Mouse (Mus musculus): Measurements from ENCODE around the gene Olfr106-ps. TPM values are rescaled to one million over a fixed set of nuclear protein-coding genes. Genes with fewer than 3 reads are reported as not detected.

Olfr106-ps gene
- total RNA-seq (2014; rRNA removed; ENCODE audit: low replicate concordance): not detected in 2 replicates
- not detected in 2 replicates for polyA plus RNA-seq (2015; fragmentation: Nextera tagmentation; extraction: Ambion mirVana)

DNA sequence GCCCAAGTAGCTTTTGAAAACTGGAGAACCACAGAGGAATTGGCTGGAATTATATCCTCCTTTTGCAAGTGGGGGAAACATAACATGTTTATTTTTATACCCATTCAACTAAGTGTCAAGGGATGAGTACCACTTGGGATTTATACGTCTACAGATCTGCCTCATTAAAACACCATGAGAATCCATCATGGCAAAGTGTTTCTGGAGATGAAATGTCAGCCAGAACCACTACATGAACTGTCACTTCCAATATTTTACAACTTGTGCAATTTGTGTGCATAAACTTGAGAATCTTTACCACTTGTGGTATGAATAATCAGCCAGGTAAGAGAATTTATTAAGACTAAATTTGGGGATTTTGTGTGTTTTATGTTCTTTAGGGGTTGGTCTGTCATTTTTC is at the start of gene Olfr106-ps:
TSS of gene Olfr106-ps (plus strand) at position 301 of the 400 bp plus-strand sequence.
- TF ChIP-seq EP300 (IDR thresholded peaks at IDR 0.05; ENCODE audit: low read depth) (no peak), CTCF (IDR thresholded peaks at IDR 0.05; ENCODE audit: low read depth) (no peak)
- DNase-seq (ENCODE audit: low spot score): no peak
- H3K9me3 ChIP-seq (replicated peaks; ENCODE audit: control insufficient read depth, low read length): no peaks in the 10 kb centered on the region; the same call in 1 of the 2 replicates

DNA sequence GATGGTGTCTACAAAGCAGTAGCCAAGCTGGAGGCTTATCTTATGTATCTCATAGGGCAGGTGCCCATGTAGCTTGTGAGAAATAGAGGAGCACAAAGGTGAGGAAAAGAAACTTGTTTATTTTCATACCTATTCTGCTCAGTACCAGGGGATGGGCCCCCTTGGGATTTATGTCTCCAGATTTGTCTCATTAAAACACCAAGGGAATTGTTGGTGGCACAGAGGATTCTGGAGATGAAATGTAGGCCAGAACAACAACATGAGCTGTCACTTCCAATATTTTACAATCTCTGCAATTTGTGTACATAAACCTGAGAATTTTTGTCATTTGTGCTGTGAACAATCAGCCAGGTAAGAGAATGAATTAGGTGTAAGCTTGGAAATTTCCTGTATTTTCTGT is 30.9 kb upstream of the Olfr106-ps start, which contains the start of gene Olfr104-ps:
TSS of gene Olfr104-ps (plus strand) at position 301 of the 400 bp plus-strand sequence.
- H3K4me2 ChIP-seq (ENCODE audit: low read depth, low read length): no peak within 1 kb of the TSS
- H3K9ac ChIP-seq (replicated peaks; ENCODE audit: low read depth, low read length): no peak within 1 kb of the TSS
- no peaks in the 10 kb centered on the region for H3K4me1 ChIP-seq (ENCODE audit: control insufficient read depth, insufficient read depth)
- DNase-seq (ENCODE audit: low spot score): no peak
- H3K27ac ChIP-seq (ENCODE audit: low read depth): no peak within 1 kb of the TSS
- no peak within 1 kb of the TSS for H3K4me3 ChIP-seq (ENCODE audit: low read depth, low read length)
- ATAC-seq (ENCODE audit: insufficient read depth, low read depth): no peak
- no peaks in the 10 kb centered on the region for H3K9me3 ChIP-seq (replicated peaks; ENCODE audit: control insufficient read depth, low read length)
- TF ChIP-seq EP300 (IDR thresholded peaks at IDR 0.05; ENCODE audit: low read depth): no peak
- TF ChIP-seq CTCF (IDR thresholded peaks at IDR 0.05; ENCODE audit: low read depth): no peak
- H3K27me3 ChIP-seq (ENCODE audit: control insufficient read depth, insufficient read depth, low read length): no peaks in the 10 kb centered on the region
- no peaks in the 10 kb centered on the region for H3K36me3 ChIP-seq (replicated peaks; ENCODE audit: control insufficient read depth, insufficient read depth, low read length)

More for the DNA sequence above, at the start of gene Olfr106-ps:
- Histone ChIP-seq H3K27me3 (ENCODE audit: control insufficient read depth, insufficient read depth, low read length) (no peaks in the 10 kb centered on the region), H3K9ac (replicated peaks; ENCODE audit: low read depth, low read length) (no peak within 1 kb of the TSS), H3K4me2 (ENCODE audit: low read depth, low read length) (no peak within 1 kb of the TSS), H3K4me1 (ENCODE audit: control insufficient read depth, insufficient read depth) (no peaks in the 10 kb centered on the region), H3K36me3 (replicated peaks; ENCODE audit: control insufficient read depth, insufficient read depth, low read length) (no peaks in the 10 kb centered on the region), H3K4me3 (ENCODE audit: low read depth, low read length) (no peak within 1 kb of the TSS), H3K27ac (ENCODE audit: low read depth) (no peak within 1 kb of the TSS)
- WGBS: 51% methylated on average over 1 of the region's 1 CpGs
- no peak for ATAC-seq (ENCODE audit: insufficient read depth, low read depth)

DNA sequence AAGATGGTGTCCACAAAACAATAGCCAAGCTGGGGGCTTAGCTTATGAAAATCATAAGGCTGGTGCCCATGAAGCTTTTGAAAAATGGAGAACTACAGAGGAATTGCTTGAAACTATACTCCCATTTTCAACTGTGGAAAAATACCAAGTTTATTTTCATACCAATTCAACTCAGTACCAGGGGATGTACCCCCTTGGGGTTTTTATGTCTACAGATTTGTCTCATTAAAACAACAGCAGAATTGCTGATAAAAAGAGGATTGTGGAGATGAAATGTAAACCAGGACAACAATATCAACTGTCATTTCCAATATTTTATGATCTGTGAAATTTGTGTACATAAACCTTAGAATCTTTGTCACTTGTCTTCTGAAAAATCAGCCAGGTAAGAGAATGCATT is 11.5 kb upstream of the Olfr106-ps start, which contains the start of gene Olfr105-ps:
TSS of gene Olfr105-ps (plus strand) at position 301 of the 400 bp plus-strand sequence.
- Histone ChIP-seq H3K4me3 (ENCODE audit: low read depth, low read length) (no peak within 1 kb of the TSS), H3K9ac (replicated peaks; ENCODE audit: low read depth, low read length) (no peak within 1 kb of the TSS), H3K9me3 (replicated peaks; ENCODE audit: control insufficient read depth, low read length) (no peaks in the 10 kb centered on the region), H3K4me1 (ENCODE audit: control insufficient read depth, insufficient read depth) (no peaks in the 10 kb centered on the region), H3K27ac (ENCODE audit: low read depth) (no peak within 1 kb of the TSS), H3K27me3 (ENCODE audit: control insufficient read depth, insufficient read depth, low read length) (no peaks in the 10 kb centered on the region), H3K36me3 (replicated peaks; ENCODE audit: control insufficient read depth, insufficient read depth, low read length) (no peaks in the 10 kb centered on the region), H3K4me2 (ENCODE audit: low read depth, low read length) (no peak within 1 kb of the TSS)
- ATAC-seq (ENCODE audit: insufficient read depth, low read depth) (no peak), DNase-seq (ENCODE audit: low spot score) (no peak)
- TF ChIP-seq EP300 (IDR thresholded peaks at IDR 0.05; ENCODE audit: low read depth) (no peak), CTCF (IDR thresholded peaks at IDR 0.05; ENCODE audit: low read depth) (no peak)

DNA sequence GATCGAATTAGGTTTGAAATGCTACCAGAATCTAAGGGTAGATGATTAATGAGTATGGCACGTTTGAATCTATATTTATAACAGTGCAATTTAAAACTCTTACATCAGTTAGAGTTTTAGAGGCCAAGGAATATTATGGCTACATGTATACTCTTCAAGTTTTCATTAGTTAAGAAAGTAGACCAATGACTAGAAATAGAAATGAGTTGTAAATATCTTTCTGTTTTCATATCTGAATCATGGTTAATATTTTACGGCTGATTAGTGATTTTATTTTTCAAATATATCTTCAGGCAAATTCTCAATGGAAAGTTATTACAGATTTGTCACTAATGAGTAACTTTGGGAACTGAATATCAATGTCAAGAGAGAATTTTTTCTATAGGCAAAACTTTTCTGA is 8.7 kb downstream of the Olfr106-ps start, which contains the start of gene Olfr107:
TSS of gene Olfr107 (plus strand) at position 301 of the 400 bp plus-strand sequence.
- no peaks in the 10 kb centered on the region for H3K9me3 ChIP-seq (replicated peaks; ENCODE audit: control insufficient read depth, low read length)
- H3K4me2 ChIP-seq (ENCODE audit: low read depth, low read length): no peak within 1 kb of the TSS
- DNase-seq (ENCODE audit: low spot score) (no peak), ATAC-seq (ENCODE audit: insufficient read depth, low read depth) (no peak)
- no peaks in the 10 kb centered on the region for H3K27me3 ChIP-seq (ENCODE audit: control insufficient read depth, insufficient read depth, low read length)
- no peak for TF ChIP-seq CTCF (IDR thresholded peaks at IDR 0.05; ENCODE audit: low read depth)
- no peak for TF ChIP-seq EP300 (IDR thresholded peaks at IDR 0.05; ENCODE audit: low read depth)
- WGBS: 63% methylated on average over 3 of the region's 3 CpGs
- no peak within 1 kb of the TSS for H3K27ac ChIP-seq (ENCODE audit: low read depth)
- H3K4me3 ChIP-seq (ENCODE audit: low read depth, low read length): no peak within 1 kb of the TSS
- no peaks in the 10 kb centered on the region for H3K4me1 ChIP-seq (ENCODE audit: control insufficient read depth, insufficient read depth)
- no peak within 1 kb of the TSS for H3K9ac ChIP-seq (replicated peaks; ENCODE audit: low read depth, low read length)
- H3K36me3 ChIP-seq (replicated peaks; ENCODE audit: control insufficient read depth, insufficient read depth, low read length): no peaks in the 10 kb centered on the region

DNA sequence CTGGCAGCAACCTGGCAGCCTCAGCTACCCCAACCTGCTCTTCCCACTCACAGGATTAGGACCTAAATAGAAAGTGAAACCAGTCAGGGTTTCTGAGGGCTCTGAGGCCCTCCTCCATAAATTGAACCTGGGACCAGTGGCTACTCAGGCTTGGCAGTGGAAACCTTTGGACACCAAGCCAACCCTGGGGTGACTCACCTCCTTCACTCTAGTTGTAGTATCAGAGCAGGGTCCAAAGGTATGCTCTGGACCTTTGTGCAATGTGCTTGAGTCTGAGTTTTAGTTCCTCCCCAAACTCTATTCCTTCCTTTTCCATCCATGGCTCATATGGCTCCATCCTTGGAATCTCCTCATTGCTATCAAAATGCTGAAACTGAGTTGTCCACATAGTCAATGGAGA is 23.2 kb downstream of the Olfr106-ps start:
- peaks cover 2% of the 10 kb centered on the region; the same call in 1 of the 2 replicates for H3K9me3 ChIP-seq (replicated peaks; ENCODE audit: control insufficient read depth, low read length)
- H3K4me1 ChIP-seq (ENCODE audit: control insufficient read depth, insufficient read depth): no peaks in the 10 kb centered on the region
- no peak overlapping the region for H3K4me2 ChIP-seq (ENCODE audit: low read depth, low read length)
- H3K36me3 ChIP-seq (replicated peaks; ENCODE audit: control insufficient read depth, insufficient read depth, low read length): no peaks in the 10 kb centered on the region
- H3K4me3 ChIP-seq (ENCODE audit: low read depth, low read length): no peak overlapping the region
- no peak for TF ChIP-seq EP300 (IDR thresholded peaks at IDR 0.05; ENCODE audit: low read depth)
- TF ChIP-seq CTCF (IDR thresholded peaks at IDR 0.05; ENCODE audit: low read depth): no peak
- no peak overlapping the region for H3K27ac ChIP-seq (ENCODE audit: low read depth)
- ATAC-seq (ENCODE audit: insufficient read depth, low read depth) (no peak), DNase-seq (ENCODE audit: low spot score) (no peak)
- H3K27me3 ChIP-seq (ENCODE audit: control insufficient read depth, insufficient read depth, low read length): no peaks in the 10 kb centered on the region
- H3K9ac ChIP-seq (replicated peaks; ENCODE audit: low read depth, low read length): no peak overlapping the region

- no peak within 1 kb of the TSS for H3K4me2 ChIP-seq (ENCODE audit: low read depth, low read length)
- DNase-seq (ENCODE audit: low spot score) (no peak), ATAC-seq (ENCODE audit: insufficient read depth, low read depth) (no peak)
- H3K27ac ChIP-seq (ENCODE audit: low read depth): no peak within 1 kb of the TSS
- no peak within 1 kb of the TSS for H3K9ac ChIP-seq (replicated peaks; ENCODE audit: low read depth, low read length)
- H3K4me3 ChIP-seq (ENCODE audit: low read depth, low read length): no peak within 1 kb of the TSS
- 67% methylated on average over 1 of the region's 1 CpGs for WGBS
- no peaks in the 10 kb centered on the region for H3K27me3 ChIP-seq (ENCODE audit: control insufficient read depth, insufficient read depth, low read length)
- no peak for TF ChIP-seq EP300 (IDR thresholded peaks at IDR 0.05; ENCODE audit: low read depth)
- no peak for TF ChIP-seq CTCF (IDR thresholded peaks at IDR 0.05; ENCODE audit: low read depth)
- H3K4me1 ChIP-seq (ENCODE audit: control insufficient read depth, insufficient read depth): no peaks in the 10 kb centered on the region
- no peaks in the 10 kb centered on the region for H3K36me3 ChIP-seq (replicated peaks; ENCODE audit: control insufficient read depth, insufficient read depth, low read length)
- H3K9me3 ChIP-seq (replicated peaks; ENCODE audit: control insufficient read depth, low read length): no peaks in the 10 kb centered on the region
Measured at GRCm38 (mm10) chr17:37445180-37445579, 55.0 kb downstream of the Olfr106-ps start, which contains the start of gene Olfr108. Olfr108 (plus strand) TSS chr17:37445480.

Other genes with a start within 250 kb of the Olfr106-ps start
- not detected in 2 replicates for gene Olfr93, start 228.9 kb upstream of the Olfr106-ps start, total RNA-seq (2014; rRNA removed; ENCODE audit: low replicate concordance)
- gene Olfr93, start 228.9 kb upstream of the Olfr106-ps start, polyA plus RNA-seq (2015; fragmentation: Nextera tagmentation; extraction: Ambion mirVana): not detected in 2 replicates
- gene Ubd, start 196.5 kb upstream of the Olfr106-ps start, total RNA-seq (2014; rRNA removed; ENCODE audit: low replicate concordance): not detected in 2 replicates
- gene Ubd, start 196.5 kb upstream of the Olfr106-ps start, polyA plus RNA-seq (2015; fragmentation: Nextera tagmentation; extraction: Ambion mirVana): not detected in 2 replicates
- gene Olfr94, start 189.4 kb upstream of the Olfr106-ps start, total RNA-seq (2014; rRNA removed; ENCODE audit: low replicate concordance): not detected in 2 replicates
- not detected in 2 replicates for gene Olfr94, start 189.4 kb upstream of the Olfr106-ps start, polyA plus RNA-seq (2015; fragmentation: Nextera tagmentation; extraction: Ambion mirVana)
- gene Olfr95, start 177.3 kb upstream of the Olfr106-ps start, total RNA-seq (2014; rRNA removed; ENCODE audit: low replicate concordance): not detected in 2 replicates
- not detected in 2 replicates for gene Olfr95, start 177.3 kb upstream of the Olfr106-ps start, polyA plus RNA-seq (2015; fragmentation: Nextera tagmentation; extraction: Ambion mirVana)
- not detected in 2 replicates for gene Olfr96, start 170.2 kb upstream of the Olfr106-ps start, total RNA-seq (2014; rRNA removed; ENCODE audit: low replicate concordance)
- gene Olfr96, start 170.2 kb upstream of the Olfr106-ps start, polyA plus RNA-seq (2015; fragmentation: Nextera tagmentation; extraction: Ambion mirVana): not detected in 2 replicates
- gene Olfr97, start 153.1 kb upstream of the Olfr106-ps start, total RNA-seq (2014; rRNA removed; ENCODE audit: low replicate concordance): not detected in 2 replicates
- not detected in 2 replicates for gene Olfr97, start 153.1 kb upstream of the Olfr106-ps start, polyA plus RNA-seq (2015; fragmentation: Nextera tagmentation; extraction: Ambion mirVana)
- gene Olfr98, start 126.6 kb upstream of the Olfr106-ps start, total RNA-seq (2014; rRNA removed; ENCODE audit: low replicate concordance): not detected in 2 replicates
- not detected in 2 replicates for gene Olfr98, start 126.6 kb upstream of the Olfr106-ps start, polyA plus RNA-seq (2015; fragmentation: Nextera tagmentation; extraction: Ambion mirVana)
- 0.42 and 0.43 TPM in 2 replicates for gene H2-M3, start 120.2 kb upstream of the Olfr106-ps start, total RNA-seq (2014; rRNA removed; ENCODE audit: low replicate concordance)
- gene H2-M3, start 120.2 kb upstream of the Olfr106-ps start, polyA plus RNA-seq (2015; fragmentation: Nextera tagmentation; extraction: Ambion mirVana): 2.6 and 2.9 TPM in 2 replicates
- not detected in 2 replicates for gene Olfr99, start 106.9 kb upstream of the Olfr106-ps start, total RNA-seq (2014; rRNA removed; ENCODE audit: low replicate concordance)
- gene Olfr99, start 106.9 kb upstream of the Olfr106-ps start, polyA plus RNA-seq (2015; fragmentation: Nextera tagmentation; extraction: Ambion mirVana): not detected in 2 replicates
- gene Olfr101, start 86.1 kb upstream of the Olfr106-ps start, total RNA-seq (2014; rRNA removed; ENCODE audit: low replicate concordance): not detected in 2 replicates
- gene Olfr101, start 86.1 kb upstream of the Olfr106-ps start, polyA plus RNA-seq (2015; fragmentation: Nextera tagmentation; extraction: Ambion mirVana): not detected in 2 replicates
- gene Olfr102, start 73.3 kb upstream of the Olfr106-ps start, total RNA-seq (2014; rRNA removed; ENCODE audit: low replicate concordance): not detected in 2 replicates
- gene Olfr102, start 73.3 kb upstream of the Olfr106-ps start, polyA plus RNA-seq (2015; fragmentation: Nextera tagmentation; extraction: Ambion mirVana): not detected in 2 replicates
- not detected in 2 replicates for gene Olfr103, start 50.7 kb upstream of the Olfr106-ps start, total RNA-seq (2014; rRNA removed; ENCODE audit: low replicate concordance)
- not detected in 2 replicates for gene Olfr103, start 50.7 kb upstream of the Olfr106-ps start, polyA plus RNA-seq (2015; fragmentation: Nextera tagmentation; extraction: Ambion mirVana)
- not detected in 2 replicates for gene Olfr104-ps, start 30.8 kb upstream of the Olfr106-ps start, total RNA-seq (2014; rRNA removed; ENCODE audit: low replicate concordance)
- not detected in 2 replicates for gene Olfr104-ps, start 30.8 kb upstream of the Olfr106-ps start, polyA plus RNA-seq (2015; fragmentation: Nextera tagmentation; extraction: Ambion mirVana)
- gene Olfr105-ps, start 11.4 kb upstream of the Olfr106-ps start, total RNA-seq (2014; rRNA removed; ENCODE audit: low replicate concordance): not detected in 2 replicates
- not detected in 2 replicates for gene Olfr105-ps, start 11.4 kb upstream of the Olfr106-ps start, polyA plus RNA-seq (2015; fragmentation: Nextera tagmentation; extraction: Ambion mirVana)
- not detected in 2 replicates for gene Olfr107, start 8.8 kb downstream of the Olfr106-ps start, total RNA-seq (2014; rRNA removed; ENCODE audit: low replicate concordance)
- not detected in 2 replicates for gene Olfr107, start 8.8 kb downstream of the Olfr106-ps start, polyA plus RNA-seq (2015; fragmentation: Nextera tagmentation; extraction: Ambion mirVana)
- not detected in 2 replicates for gene Olfr108, start 55.1 kb downstream of the Olfr106-ps start, total RNA-seq (2014; rRNA removed; ENCODE audit: low replicate concordance)
- gene Olfr108, start 55.1 kb downstream of the Olfr106-ps start, polyA plus RNA-seq (2015; fragmentation: Nextera tagmentation; extraction: Ambion mirVana): not detected in 2 replicates
- gene Olfr109, start 68.5 kb downstream of the Olfr106-ps start, total RNA-seq (2014; rRNA removed; ENCODE audit: low replicate concordance): not detected in 2 replicates
- not detected in 2 replicates for gene Olfr109, start 68.5 kb downstream of the Olfr106-ps start, polyA plus RNA-seq (2015; fragmentation: Nextera tagmentation; extraction: Ambion mirVana)
- not detected in 2 replicates for gene H2-M2, start 93.2 kb downstream of the Olfr106-ps start, total RNA-seq (2014; rRNA removed; ENCODE audit: low replicate concordance)
- not detected in 2 replicates for gene H2-M2, start 93.2 kb downstream of the Olfr106-ps start, polyA plus RNA-seq (2015; fragmentation: Nextera tagmentation; extraction: Ambion mirVana)
- gene Olfr110, start 102.1 kb downstream of the Olfr106-ps start, total RNA-seq (2014; rRNA removed; ENCODE audit: low replicate concordance): not detected in 2 replicates
- gene Olfr110, start 102.1 kb downstream of the Olfr106-ps start, polyA plus RNA-seq (2015; fragmentation: Nextera tagmentation; extraction: Ambion mirVana): not detected in 2 replicates
- gene Olfr111, start 117.6 kb downstream of the Olfr106-ps start, total RNA-seq (2014; rRNA removed; ENCODE audit: low replicate concordance): not detected in 2 replicates
- gene Olfr111, start 117.6 kb downstream of the Olfr106-ps start, polyA plus RNA-seq (2015; fragmentation: Nextera tagmentation; extraction: Ambion mirVana): not detected in 2 replicates
- not detected in 2 replicates for gene Olfr112, start 179.1 kb downstream of the Olfr106-ps start, total RNA-seq (2014; rRNA removed; ENCODE audit: low replicate concordance)
- gene Olfr112, start 179.1 kb downstream of the Olfr106-ps start, polyA plus RNA-seq (2015; fragmentation: Nextera tagmentation; extraction: Ambion mirVana): not detected in 2 replicates
- not detected in 2 replicates for gene Olfr113, start 187.3 kb downstream of the Olfr106-ps start, total RNA-seq (2014; rRNA removed; ENCODE audit: low replicate concordance)
- gene Olfr113, start 187.3 kb downstream of the Olfr106-ps start, polyA plus RNA-seq (2015; fragmentation: Nextera tagmentation; extraction: Ambion mirVana): not detected in 2 replicates
- gene Olfr114, start 202.3 kb downstream of the Olfr106-ps start, total RNA-seq (2014; rRNA removed; ENCODE audit: low replicate concordance): not detected in 2 replicates
- gene Olfr114, start 202.3 kb downstream of the Olfr106-ps start, polyA plus RNA-seq (2015; fragmentation: Nextera tagmentation; extraction: Ambion mirVana): not detected in 2 replicates
- gene Olfr115, start 236.7 kb downstream of the Olfr106-ps start, total RNA-seq (2014; rRNA removed; ENCODE audit: low replicate concordance): not detected in 2 replicates
- gene Olfr115, start 236.7 kb downstream of the Olfr106-ps start, polyA plus RNA-seq (2015; fragmentation: Nextera tagmentation; extraction: Ambion mirVana): not detected in 2 replicates
- gene Olfr116, start 236.8 kb downstream of the Olfr106-ps start, total RNA-seq (2014; rRNA removed; ENCODE audit: low replicate concordance): not detected in 2 replicates
- not detected in 2 replicates for gene Olfr116, start 236.8 kb downstream of the Olfr106-ps start, polyA plus RNA-seq (2015; fragmentation: Nextera tagmentation; extraction: Ambion mirVana)

Measured in heart, postnatal 0 days (tissue).